ENCODE assay signal across 8 mouse cellular contexts in genomic region chr4:36950790-36951149, GRCm38 (mm10). TPM values are rescaled to one million over a fixed set of nuclear protein-coding genes. Genes with fewer than 3 reads are reported as not detected.
DNase-seq lines count a peak whose midpoint lies in the region; ATAC-seq and TF ChIP-seq lines count a peak whose summit lies in the region.

No protein-coding gene starts in this region.

- peak overlapping the region; percentile 86 for H3K4me3 ChIP-seq in cortical plate, adult 2 months (ENCODE audit: insufficient read depth, low read length)
- peak overlapping the region; percentile 54 for H3K4me3 ChIP-seq in hindbrain, embryonic 11.5 days (ENCODE audit: low read depth, low read length)
- H3K4me3 ChIP-seq in liver, embryonic 13.5 days (replicated peaks): peak overlapping the region; percentile 40; the same call in 1 of the 2 replicates
- peak overlapping the region; percentile 50 for H3K4me3 ChIP-seq in stomach, embryonic 14.5 days (ENCODE audit: low read depth, low read length)

- H3K27me3 ChIP-seq in hindbrain, embryonic 11.5 days (ENCODE audit: control insufficient read depth, insufficient read depth, low read length): peaks cover 44% of the 10 kb centered on the region
- H3K27me3 ChIP-seq in liver, embryonic 13.5 days: peaks cover 50% of the 10 kb centered on the region
- H3K27me3 ChIP-seq in stomach, embryonic 14.5 days (ENCODE audit: control insufficient read depth, insufficient read depth, low read length): peaks cover 26% of the 10 kb centered on the region

- peak; percentile 12 to 19 for DNase-seq in cerebellum, postnatal 4 days (ENCODE audit: low spot score in 2 of 2)
- DNase-seq in cerebellum, adult 9-11 months: no peak
- no peak for DNase-seq in hindbrain, embryonic 11.5 days (ENCODE audit: low spot score)
- no peak for DNase-seq in liver, embryonic 13.5 days
- DNase-seq in adrenal gland, adult 2 months: no peak
- no peak for DNase-seq in yolk sac, embryonic 10.5 days (ENCODE audit: low spot score)

- no peaks in the 10 kb centered on the region for H3K9me3 ChIP-seq in hindbrain, embryonic 11.5 days (ENCODE audit: control insufficient read depth, low read length)
- H3K9me3 ChIP-seq in liver, embryonic 13.5 days (replicated peaks): no peaks in the 10 kb centered on the region
- H3K9me3 ChIP-seq in stomach, embryonic 14.5 days (ENCODE audit: control insufficient read depth, low read depth, low read length): no peaks in the 10 kb centered on the region

- 0 out of 2 replicates have a peak, but pooled peaks have one; percentile 1 for TF ChIP-seq POLR2A in cortical plate, adult 2 months (IDR thresholded peaks at IDR 0.05; ENCODE audit: extremely low read depth, insufficient read depth, low read length)

- TF ChIP-seq CTCF in cortical plate, adult 2 months (IDR thresholded peaks at IDR 0.05; ENCODE audit: extremely low read depth, insufficient read depth, low read length): no peak

- no peaks in the 10 kb centered on the region for H3K36me3 ChIP-seq in hindbrain, embryonic 11.5 days (ENCODE audit: control insufficient read depth, insufficient read depth, low read length)
- H3K36me3 ChIP-seq in liver, embryonic 13.5 days: no peaks in the 10 kb centered on the region
- H3K36me3 ChIP-seq in stomach, embryonic 14.5 days (ENCODE audit: control insufficient read depth, insufficient read depth, low read length): no peaks in the 10 kb centered on the region

- under 1% methylated on average over 11 of the region's 11 CpGs for WGBS in hindbrain, embryonic 11.5 days
- 2% methylated on average over 11 of the region's 11 CpGs for WGBS in liver, embryonic 13.5 days (ENCODE audit: insufficient replicate concordance)
- WGBS in stomach, embryonic 14.5 days: 0% methylated on average over 11 of the region's 11 CpGs

- no peaks in the 10 kb centered on the region; the same call in 1 of the 2 replicates for H3K4me1 ChIP-seq in cortical plate, adult 2 months (ENCODE audit: control insufficient read depth, insufficient read depth, low read length)
- peaks cover 4% of the 10 kb centered on the region; the same call in 1 of the 2 replicates for H3K4me1 ChIP-seq in hindbrain, embryonic 11.5 days (replicated peaks; ENCODE audit: control insufficient read depth, insufficient read depth, low read length)
- H3K4me1 ChIP-seq in liver, embryonic 13.5 days (replicated peaks): no peaks in the 10 kb centered on the region
- H3K4me1 ChIP-seq in stomach, embryonic 14.5 days (ENCODE audit: control insufficient read depth, insufficient read depth, low read length): no peaks in the 10 kb centered on the region

- ATAC-seq in hindbrain, embryonic 11.5 days (ENCODE audit: low FRiP score): peak; percentile 70
- ATAC-seq in liver, embryonic 13.5 days (ENCODE audit: low read depth): no peak
- peak; percentile 29; the same call in 1 of the 2 replicates for ATAC-seq in stomach, embryonic 14.5 days (ENCODE audit: insufficient number of reproducible peaks, insufficient read depth, low FRiP score, low read depth)

- no peak overlapping the region; the same call in 1 of the 2 replicates for H3K9ac ChIP-seq in hindbrain, embryonic 11.5 days (ENCODE audit: low read depth, low read length)
- no peak overlapping the region for H3K9ac ChIP-seq in liver, embryonic 13.5 days
- no peak overlapping the region for H3K9ac ChIP-seq in stomach, embryonic 14.5 days (replicated peaks; ENCODE audit: low read depth, low read length)

- peak overlapping the region; percentile 98 for H3K4me2 ChIP-seq in hindbrain, embryonic 11.5 days (replicated peaks; ENCODE audit: low read depth, low read length)
- peak overlapping the region; percentile 56 for H3K4me2 ChIP-seq in liver, embryonic 13.5 days
- peak overlapping the region; percentile 92 for H3K4me2 ChIP-seq in stomach, embryonic 14.5 days (replicated peaks; ENCODE audit: low read depth, low read length)

- peak overlapping the region; percentile 80; the same call in 1 of the 2 replicates for H3K27ac ChIP-seq in cortical plate, adult 2 months (ENCODE audit: insufficient read depth, low read length)
- H3K27ac ChIP-seq in hindbrain, embryonic 11.5 days (ENCODE audit: low read depth, low read length): no peak overlapping the region
- H3K27ac ChIP-seq in liver, embryonic 13.5 days: no peak overlapping the region
- H3K27ac ChIP-seq in stomach, embryonic 14.5 days (ENCODE audit: low read length): no peak overlapping the region

RNA-seq across cellular contexts. Expression of gene Lingo2, which starts 0.8 kb away (rescaled TPM):
- polyA plus RNA-seq in cortical plate, adult 2 months (2012; rRNA removed): 16.7 and 19.7 TPM in 2 replicates
- 1.6 and 2.1 TPM in 2 replicates for polyA plus RNA-seq in hindbrain, embryonic 11.5 days (2014; fragmentation: Nextera tagmentation; extraction: Ambion mirVana)
- polyA plus RNA-seq in liver, embryonic 13.5 days (2015; fragmentation: Nextera tagmentation; extraction: Ambion mirVana): 0.09 and 0.12 TPM in 2 replicates
- polyA plus RNA-seq in stomach, embryonic 14.5 days (2014; fragmentation: Nextera tagmentation; extraction: Ambion mirVana): 1.0 and 2.0 TPM in 2 replicates
- under 1 TPM in 1 of 2 experiments, not detected in 1; 0.32 TPM for total RNA-seq in adrenal gland, adult 2 months (2021)
- 0.04 TPM in 1 of 2 replicates, not detected in the other for polyA plus RNA-seq in adrenal gland, adult 2 months (2012; rRNA removed)

Comparison
In these comparisons a context has a peak if more than half of its experiments do, and no peak if none do; other contexts are left out.
1. DNase-seq: peak in cerebellum, postnatal 4 days (2 of 2); none in cerebellum, adult 9-11 months (single experiment), hindbrain, embryonic 11.5 days (single experiment), liver, embryonic 13.5 days (single experiment), adrenal gland, adult 2 months (single experiment) and yolk sac, embryonic 10.5 days (single experiment).
2. Peak in every context shown above with its lines, with median percentiles within 50 percentile points of each other: H3K4me3 ChIP-seq and H3K4me2 ChIP-seq.